Mouse (Mus musculus) lung, embryonic 15.5 days (tissue): ENCODE results near the gene Cdh11. TPM values are rescaled to one million over a fixed set of nuclear protein-coding genes. Genes with fewer than 3 reads are reported as not detected.

ENCODE experiments used
- ATAC-seq: fragments of 200-750 bp; cut with Nextera tagmentation; 2 replicates; pipeline ENCODE4 v1.8.0; 2017; ENCODE audit warnings: moderate number of reproducible peaks, borderline replicate concordance; ENCODE audit not compliant: low FRiP score, low TSS enrichment; ENCODE audit errors: extremely low read depth
- H3K27ac ChIP-seq: fragments of 300-500 bp; sonication (generic); 2 replicates; pipeline ENCODE4 v1.5.1; 2015; ENCODE audit warnings: moderate library complexity, mild to moderate bottlenecking, inconsistent platforms
- H3K27me3 ChIP-seq: fragments of 300-500 bp; sonication (generic); 2 replicates; pipeline ENCODE4 v1.6.1; 2015; ENCODE audit warnings: inconsistent platforms
- H3K36me3 ChIP-seq: fragments of 300-500 bp; sonication (generic); 2 replicates; pipeline ENCODE4 v1.6.1; 2015; ENCODE audit warnings: inconsistent platforms
- H3K4me1 ChIP-seq: fragments of 300-500 bp; sonication (generic); 2 replicates; pipeline ENCODE4 v1.6.1; 2015; ENCODE audit warnings: inconsistent platforms
- H3K4me2 ChIP-seq: fragments of 300-500 bp; sonication (generic); 2 replicates; pipeline ENCODE4 v1.6.1; 2015; ENCODE audit warnings: inconsistent platforms, mild to moderate bottlenecking, moderate library complexity
- H3K4me3 ChIP-seq: fragments of 300-500 bp; sonication (generic); 2 replicates; pipeline ENCODE4 v1.5.1; 2015; ENCODE audit warnings: mild to moderate bottlenecking, inconsistent platforms
- H3K9ac ChIP-seq: fragments of 300-500 bp; sonication (generic); 2 replicates; pipeline ENCODE4 v1.6.1; 2015; ENCODE audit warnings: inconsistent platforms
- H3K9me3 ChIP-seq: fragments of 300-500 bp; sonication (generic); 2 replicates; pipeline ENCODE4 v1.6.1; 2016; ENCODE audit warnings: inconsistent platforms
- WGBS: fragments of 180-500 bp; shearing (Covaris S2); methylation state at CpG from one replicate; pipeline ENCODE4 v1.1.7; 2015; 5-methylcytosine and 5-hydroxymethylcytosine counted together
- polyA plus RNA-seq: library from polyadenylated mRNA; unstranded; fragments of >200 nt; fragmentation: Nextera tagmentation; extraction: Ambion mirVana; gene quantifications from 2 replicates; pipeline ENCODE4 v1.2.1, GENCODE M21; 2015

The Cdh11 gene
- 177 and 178 TPM in 2 replicates for polyA plus RNA-seq

- H3K4me2 ChIP-seq = peak within 1 kb of the TSS; percentile 82
- H3K9me3 ChIP-seq = no peaks in the 10 kb centered on the region
Observed at GRCm38 (mm10) chr8:102785592-102786416, at the start of gene Cdh11. Gene Cdh11, minus strand, starts transcription at chr8:102785642.

DNA sequence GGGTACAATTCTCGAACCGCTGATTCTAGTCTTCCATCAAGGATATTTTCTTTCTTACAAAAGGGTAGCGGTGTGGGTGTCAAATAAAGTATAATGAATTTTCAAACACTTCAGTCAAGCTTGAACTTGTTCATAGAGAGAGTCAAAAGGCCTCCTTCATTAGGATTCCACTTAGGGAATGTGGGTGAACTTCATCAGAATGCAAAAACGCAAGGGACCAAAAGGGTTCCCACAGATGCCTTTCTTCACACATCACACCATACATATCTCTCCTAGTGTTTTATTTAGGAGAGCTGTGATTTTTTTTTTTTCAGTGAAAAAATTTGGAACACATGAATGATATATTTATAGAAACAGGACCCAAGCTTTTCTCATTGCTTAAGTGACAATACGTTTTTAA is 28.5 kb upstream of the Cdh11 start:
- no peaks in the 10 kb centered on the region for H3K27me3 ChIP-seq
- 62% methylated on average over 5 of the region's 5 CpGs for WGBS
- no peak overlapping the region for H3K4me2 ChIP-seq
- H3K4me3 ChIP-seq = no peak overlapping the region
- no peak overlapping the region for H3K27ac ChIP-seq
- H3K4me1 ChIP-seq = no peaks in the 10 kb centered on the region
- no peaks in the 10 kb centered on the region for H3K9me3 ChIP-seq
- H3K9ac ChIP-seq = no peak overlapping the region
- no peaks in the 10 kb centered on the region for H3K36me3 ChIP-seq
- no peak for ATAC-seq

More at GRCm38 (mm10) chr8:102785592-102786416, at the start of gene Cdh11:
- Histone ChIP-seq H3K4me3 (peak within 1 kb of the TSS; percentile 78), H3K9ac (peak within 1 kb of the TSS; percentile 89), H3K27ac (peak within 1 kb of the TSS; percentile 96), H3K4me1 (peaks cover 10% of the 10 kb centered on the region; the same call in 1 of the 2 replicates), H3K27me3 (peaks cover 19% of the 10 kb centered on the region; the same call in 1 of the 2 replicates), H3K36me3 (no peaks in the 10 kb centered on the region)
- WGBS = 2% methylated on average over 23 of the region's 23 CpGs
- ATAC-seq = peak; percentile 1; the same call in 1 of the 2 replicates

GRCm38 (mm10) chr8:102790303-102790702 is 4.9 kb upstream of the Cdh11 start:
- no peak for ATAC-seq
- H3K27ac ChIP-seq = no peak overlapping the region
- no peaks in the 10 kb centered on the region for H3K9me3 ChIP-seq
- no peak overlapping the region for H3K9ac ChIP-seq
- 26% methylated on average over 4 of the region's 4 CpGs for WGBS
- no peak overlapping the region for H3K4me2 ChIP-seq
- peaks cover 14% of the 10 kb centered on the region; the same call in 1 of the 2 replicates for H3K27me3 ChIP-seq
- H3K36me3 ChIP-seq = no peaks in the 10 kb centered on the region
- H3K4me3 ChIP-seq = no peak overlapping the region
- 0 out of 2 replicates have a peak, but pooled peaks cover 10% of the 10 kb centered on the region for H3K4me1 ChIP-seq

GRCm38 (mm10) chr8:102786467-102787360 is 1.3 kb upstream of the Cdh11 start:
- 3% methylated on average over 30 of the region's 31 CpGs for WGBS

DNA sequence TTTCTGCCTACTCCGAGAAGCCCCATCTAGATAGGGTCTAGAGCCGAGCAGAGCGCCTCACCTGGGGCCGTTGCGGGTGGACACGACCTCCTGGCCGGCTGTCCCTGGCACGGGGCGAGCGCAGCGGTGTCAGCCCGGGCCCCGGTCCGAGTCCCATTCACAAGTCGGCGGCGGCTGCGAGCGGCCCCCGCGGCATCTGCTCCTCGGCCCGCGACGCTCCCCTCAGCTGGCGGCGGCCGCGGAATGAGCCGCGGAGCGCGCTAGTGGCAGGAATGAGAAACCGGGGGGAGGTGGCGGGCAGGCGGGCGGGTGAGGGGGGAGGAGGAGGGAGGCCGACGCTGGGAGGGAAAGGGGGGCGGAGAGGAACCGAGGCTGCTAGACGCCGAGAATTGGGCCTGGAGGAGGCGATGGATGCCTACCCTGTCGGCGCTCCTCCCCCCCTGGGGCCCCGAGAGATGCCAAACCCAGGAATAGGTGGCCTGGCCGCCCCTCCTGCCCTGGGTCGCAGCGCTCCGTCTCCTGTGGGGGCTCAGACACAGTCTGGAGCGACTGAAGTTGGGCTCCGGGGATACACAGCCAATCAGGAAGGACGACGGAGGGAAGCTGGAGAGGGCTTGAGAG is 497 bp downstream of the Cdh11 start:
- ATAC-seq = peak; percentile 86
- Histone ChIP-seq H3K9ac (peak overlapping the region; percentile 89), H3K9me3 (no peaks in the 10 kb centered on the region), H3K36me3 (no peaks in the 10 kb centered on the region), H3K4me2 (peak overlapping the region; percentile 82), H3K27ac (peak overlapping the region; percentile 96), H3K4me1 (peaks cover 14% of the 10 kb centered on the region; the same call in 1 of the 2 replicates), H3K4me3 (peak overlapping the region; percentile 78), H3K27me3 (peaks cover 19% of the 10 kb centered on the region; the same call in 1 of the 2 replicates)
- WGBS = under 1% methylated on average over 51 of the region's 55 CpGs

More at GRCm38 (mm10) chr8:102786467-102787360, 1.3 kb upstream of the Cdh11 start:
- H3K27ac ChIP-seq = peak overlapping the region; percentile 96
- H3K4me2 ChIP-seq = peak overlapping the region; percentile 82
- peak overlapping the region; percentile 78 for H3K4me3 ChIP-seq
- peaks cover 19% of the 10 kb centered on the region; the same call in 1 of the 2 replicates for H3K27me3 ChIP-seq
- H3K4me1 ChIP-seq = 0 out of 2 replicates have a peak, but pooled peaks cover 10% of the 10 kb centered on the region
- no peaks in the 10 kb centered on the region for H3K36me3 ChIP-seq
- no peaks in the 10 kb centered on the region for H3K9me3 ChIP-seq
- peak; percentile 45 for ATAC-seq
- peak overlapping the region; percentile 89 for H3K9ac ChIP-seq

DNA sequence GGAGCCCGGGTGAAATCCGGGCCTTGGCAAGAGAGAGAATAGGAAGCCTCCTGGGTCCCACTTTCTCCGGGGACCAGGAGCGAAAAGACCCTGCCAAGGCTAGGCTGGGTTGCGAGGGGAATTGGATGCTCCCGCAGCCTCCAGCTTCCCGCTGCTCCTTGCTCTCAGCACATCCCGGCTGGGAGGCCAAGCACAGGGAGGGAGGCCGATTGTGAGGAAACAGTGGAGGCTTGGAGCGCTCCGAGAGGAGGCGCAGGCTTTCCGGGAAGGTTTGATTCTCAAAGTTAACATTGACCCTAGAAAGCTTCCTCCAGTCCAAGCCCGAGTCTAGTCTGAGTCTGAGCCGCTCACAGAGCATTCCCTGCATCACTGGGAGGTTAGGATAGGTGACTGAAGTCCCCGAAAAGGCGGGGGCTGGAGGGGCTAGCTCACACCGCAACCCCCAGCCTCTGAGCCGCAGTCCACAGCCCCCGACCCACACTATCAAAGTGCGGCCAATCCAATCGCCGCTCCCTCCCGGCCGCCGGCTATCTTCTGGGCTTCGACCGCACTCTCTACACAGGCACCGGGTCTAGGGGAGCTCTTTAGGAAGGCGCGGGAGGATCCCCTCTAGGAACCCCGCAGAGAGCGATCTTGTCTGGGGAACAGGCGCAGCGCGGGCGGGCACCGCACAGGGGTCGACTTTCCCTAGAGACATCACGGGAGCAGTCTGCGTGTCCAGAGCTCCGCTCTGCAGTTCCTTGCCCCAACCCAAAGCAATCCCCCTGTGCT is 1.4 kb downstream of the Cdh11 start:
- Histone ChIP-seq H3K27me3 (peaks cover 19% of the 10 kb centered on the region; the same call in 1 of the 2 replicates), H3K9ac (peak overlapping the region; percentile 89), H3K4me2 (peak overlapping the region; percentile 82), H3K9me3 (no peaks in the 10 kb centered on the region), H3K4me1 (peaks cover 14% of the 10 kb centered on the region; the same call in 1 of the 2 replicates), H3K4me3 (peak overlapping the region; percentile 78), H3K36me3 (no peaks in the 10 kb centered on the region), H3K27ac (peak overlapping the region; percentile 96)
- ATAC-seq = no peak
- WGBS = under 1% methylated on average over 42 of the region's 42 CpGs

DNA sequence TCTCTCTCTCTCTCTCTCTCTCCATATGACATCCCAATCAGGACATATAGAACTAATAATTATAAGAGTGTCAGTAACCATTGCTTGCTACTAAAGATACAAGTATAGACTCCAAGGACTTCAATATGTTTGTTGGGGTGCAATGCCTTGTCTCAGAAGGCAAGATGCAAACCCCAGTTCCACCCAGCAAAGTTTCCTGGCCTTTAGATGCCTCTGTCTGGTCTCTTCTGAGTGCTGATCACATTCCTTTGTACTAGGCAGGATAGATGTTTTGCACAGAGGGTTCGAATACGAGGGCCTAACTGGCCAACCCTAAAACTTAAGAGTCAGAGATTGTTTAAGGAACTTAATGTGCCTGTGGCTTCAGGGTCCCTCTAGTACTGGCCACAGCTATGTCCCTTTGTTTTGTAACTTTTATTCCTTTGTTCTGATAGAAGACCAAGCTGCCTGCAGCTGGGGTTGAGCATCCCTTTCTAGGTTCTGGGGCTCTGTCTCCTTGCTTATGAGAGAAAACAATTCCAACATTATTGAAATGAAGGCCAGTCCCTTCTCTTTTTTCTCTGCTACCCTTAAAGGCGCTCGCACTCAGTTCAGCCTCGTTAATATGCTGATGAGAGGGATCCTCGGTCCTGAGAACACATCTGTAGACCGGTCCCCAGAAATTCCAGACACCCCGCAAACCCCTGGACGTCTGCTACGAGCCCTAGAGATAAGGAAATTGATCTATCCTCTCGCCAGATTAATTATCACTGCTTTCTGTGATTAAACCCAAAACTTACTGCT is 2.5 kb downstream of the Cdh11 start:
- Histone ChIP-seq H3K9me3 (no peaks in the 10 kb centered on the region), H3K36me3 (no peaks in the 10 kb centered on the region), H3K4me3 (peak overlapping the region; percentile 78), H3K27me3 (peaks cover 19% of the 10 kb centered on the region; the same call in 1 of the 2 replicates), H3K4me2 (peak overlapping the region; percentile 82), H3K4me1 (peaks cover 17% of the 10 kb centered on the region; the same call in 1 of the 2 replicates), H3K27ac (peak overlapping the region; percentile 96), H3K9ac (peak overlapping the region; percentile 89)
- ATAC-seq = no peak
- WGBS = 6% methylated on average over 11 of the region's 11 CpGs

DNA sequence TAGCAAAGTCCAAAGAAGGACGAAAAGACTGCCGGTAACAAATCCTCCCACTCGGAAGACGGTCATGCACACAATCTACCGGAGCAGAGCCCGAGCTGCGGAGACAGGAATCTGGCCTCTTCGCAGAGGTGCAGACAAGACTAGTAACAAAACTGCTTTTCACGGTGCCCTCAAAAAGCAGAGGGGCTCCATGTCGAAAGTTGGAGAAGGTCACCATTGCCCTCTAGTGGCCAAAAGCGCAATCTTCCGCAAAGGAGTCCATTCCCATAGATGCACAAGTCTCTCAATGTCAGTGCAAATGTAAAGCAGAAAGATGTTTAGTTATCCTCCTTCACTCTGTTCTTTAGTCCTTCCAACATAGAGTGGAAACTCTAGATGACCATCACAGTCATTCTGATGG is 4.5 kb downstream of the Cdh11 start:
- under 1% methylated on average over 12 of the region's 12 CpGs for WGBS
- Histone ChIP-seq H3K4me1 (peaks cover 26% of the 10 kb centered on the region), H3K27me3 (peaks cover 11% of the 10 kb centered on the region; the same call in 1 of the 2 replicates), H3K4me2 (peak overlapping the region; percentile 82), H3K4me3 (peak overlapping the region; percentile 44), H3K9me3 (no peaks in the 10 kb centered on the region), H3K9ac (peak overlapping the region; percentile 43), H3K27ac (no peak overlapping the region), H3K36me3 (peaks cover under 1% of the 10 kb centered on the region; the same call in 1 of the 2 replicates)
- ATAC-seq = no peak

- peak; percentile 29; the same call in 1 of the 2 replicates for ATAC-seq
- no peak overlapping the region for H3K9ac ChIP-seq
- no peak overlapping the region for H3K4me3 ChIP-seq
- peaks cover 9% of the 10 kb centered on the region; the same call in 1 of the 2 replicates for H3K36me3 ChIP-seq
- 30% methylated on average over 1 of the region's 1 CpGs for WGBS
- no peaks in the 10 kb centered on the region for H3K9me3 ChIP-seq
- H3K27me3 ChIP-seq = no peaks in the 10 kb centered on the region
- H3K4me2 ChIP-seq = no peak overlapping the region
- H3K4me1 ChIP-seq = peaks cover 38% of the 10 kb centered on the region
- H3K27ac ChIP-seq = no peak overlapping the region
Observed at GRCm38 (mm10) chr8:102774594-102774993, 10.8 kb downstream of the Cdh11 start.

DNA sequence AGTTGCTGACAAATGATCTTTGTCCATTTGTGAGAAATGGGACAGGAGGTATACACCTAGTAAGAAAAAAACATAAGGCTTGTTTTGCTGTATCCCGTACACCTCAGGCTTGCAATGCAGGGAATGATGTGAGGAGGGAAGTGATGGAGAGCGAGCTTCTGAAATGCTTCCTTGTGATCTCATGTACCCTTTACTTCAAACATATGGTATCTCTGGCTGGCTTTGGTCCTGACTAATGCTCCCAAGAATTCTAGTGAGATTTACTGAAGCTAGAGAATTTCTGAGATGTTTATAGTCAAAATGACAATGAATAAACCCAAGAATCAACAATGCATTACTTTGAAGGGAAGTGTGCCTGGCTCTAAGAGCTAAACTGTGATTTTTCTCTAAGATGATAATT is 14.0 kb downstream of the Cdh11 start:
- Histone ChIP-seq H3K4me3 (no peak overlapping the region), H3K9ac (no peak overlapping the region), H3K4me1 (peaks cover 24% of the 10 kb centered on the region), H3K9me3 (no peaks in the 10 kb centered on the region), H3K27ac (no peak overlapping the region), H3K4me2 (no peak overlapping the region), H3K36me3 (peaks cover 9% of the 10 kb centered on the region; the same call in 1 of the 2 replicates), H3K27me3 (no peaks in the 10 kb centered on the region)
- WGBS = 76% methylated on average over 2 of the region's 2 CpGs
- no peak for ATAC-seq
